ENCODE assay signal across 29 mouse cellular contexts in genomic region chr10:54085073-54085472, GRCm38 (mm10).
"Had no signal": no experiment of that assay in that cellular context is flagged by ENCODE, and none has a peak within 500 bp of the region (broad histone marks: within the 10 kb centered on the region; RNA-seq: fewer than 3 reads in every experiment).

No protein-coding gene starts in this region.

- H3K27me3 ChIP-seq: embryonic facial prominence, embryonic 12.5 days; embryonic facial prominence, embryonic 13.5 days; embryonic facial prominence, embryonic 15.5 days; forebrain, embryonic 12.5 days; forebrain, embryonic 13.5 days; forebrain, embryonic 15.5 days had no signal

- H3K36me3 ChIP-seq: embryonic facial prominence, embryonic 10.5 days; embryonic facial prominence, embryonic 12.5 days; embryonic facial prominence, embryonic 13.5 days; embryonic facial prominence, embryonic 15.5 days; forebrain, embryonic 10.5 days; forebrain, embryonic 12.5 days; forebrain, embryonic 15.5 days had no signal

- H3K4me2 ChIP-seq: embryonic facial prominence, embryonic 12.5 days; embryonic facial prominence, embryonic 13.5 days; embryonic facial prominence, embryonic 15.5 days; forebrain, embryonic 12.5 days; forebrain, embryonic 13.5 days; forebrain, embryonic 15.5 days had no signal

- ATAC-seq: forebrain, embryonic 13.5 days; forebrain, embryonic 14.5 days; forebrain, embryonic 15.5 days; forebrain, embryonic 16.5 days; forebrain, postnatal 0 days had no signal

- H3K9me3 ChIP-seq: embryonic facial prominence, embryonic 10.5 days; embryonic facial prominence, embryonic 12.5 days; embryonic facial prominence, embryonic 13.5 days; embryonic facial prominence, embryonic 15.5 days; forebrain, embryonic 10.5 days; forebrain, embryonic 12.5 days; forebrain, embryonic 13.5 days; forebrain, embryonic 15.5 days had no signal

- H3K9ac ChIP-seq: embryonic facial prominence, embryonic 12.5 days; embryonic facial prominence, embryonic 13.5 days; embryonic facial prominence, embryonic 15.5 days; forebrain, embryonic 12.5 days; forebrain, embryonic 13.5 days; forebrain, embryonic 15.5 days; forebrain, postnatal 0 days had no signal

- H3K4me3 ChIP-seq: embryonic facial prominence, embryonic 10.5 days; embryonic facial prominence, embryonic 12.5 days; embryonic facial prominence, embryonic 13.5 days; embryonic facial prominence, embryonic 15.5 days; erythroblast, embryonic 14.5 days; forebrain, embryonic 10.5 days; forebrain, embryonic 12.5 days; forebrain, embryonic 13.5 days; forebrain, embryonic 15.5 days; gastrocnemius, adult 2 months; heart, adult 2 months had no signal

- DNase-seq: cerebellum, adult 2 months; cerebellum, adult 8-10 months; cerebellum, adult 9-10 months; cerebellum, adult 9-11 months; cerebellum, postnatal 10 days; cerebellum, postnatal 14 days; cerebellum, postnatal 25 days; cerebellum, postnatal 36 days; embryo, embryonic 11 days; forebrain, postnatal 0 days; gastrocnemius, adult 2 months; gastrocnemius, postnatal 10 days; gastrocnemius, postnatal 14 days; gastrocnemius, postnatal 25 days; gastrocnemius, postnatal 36 days; heart, adult 11 months; heart, adult 18-20 months; heart, adult 2 months had no signal

- H3K27ac ChIP-seq: embryonic facial prominence, embryonic 10.5 days; embryonic facial prominence, embryonic 12.5 days; embryonic facial prominence, embryonic 13.5 days; embryonic facial prominence, embryonic 15.5 days; forebrain, embryonic 10.5 days; forebrain, embryonic 12.5 days; forebrain, embryonic 13.5 days; forebrain, embryonic 15.5 days; gastrocnemius, adult 2 months; heart, adult 2 months had no signal

- H3K4me1 ChIP-seq: embryonic facial prominence, embryonic 10.5 days; embryonic facial prominence, embryonic 12.5 days; embryonic facial prominence, embryonic 13.5 days; embryonic facial prominence, embryonic 15.5 days; forebrain, embryonic 10.5 days; forebrain, embryonic 12.5 days; forebrain, embryonic 13.5 days; forebrain, embryonic 15.5 days had no signal
